Mouse (Mus musculus): Measurements from ENCODE around the gene A930033H14Rik. TPM values are rescaled to one million over a fixed set of nuclear protein-coding genes. Genes with fewer than 3 reads are reported as not detected.

The A930033H14Rik gene
- 1 to 10 TPM; 4.4 to 4.8 TPM for total RNA-seq (2021)
- long read RNA-seq, experiment 1, transcript A930033H14Rik-201 (2 exons, 2,969 nt) = major isoform, 5 of 8 reads
- long read RNA-seq, experiment 1, partial matches to known transcripts = 0 of 8 reads
- long read RNA-seq, experiment 1, other reads (novel, unspliced or antisense) = 3 of 8 reads
- long read RNA-seq, experiment 2, transcript A930033H14Rik-201 (2 exons, 2,969 nt) = major isoform, 14 of 15 reads
- long read RNA-seq, experiment 2, partial matches to known transcripts = 0 of 15 reads
- long read RNA-seq, experiment 2, other reads (novel, unspliced or antisense) = 1 of 15 reads

DNA sequence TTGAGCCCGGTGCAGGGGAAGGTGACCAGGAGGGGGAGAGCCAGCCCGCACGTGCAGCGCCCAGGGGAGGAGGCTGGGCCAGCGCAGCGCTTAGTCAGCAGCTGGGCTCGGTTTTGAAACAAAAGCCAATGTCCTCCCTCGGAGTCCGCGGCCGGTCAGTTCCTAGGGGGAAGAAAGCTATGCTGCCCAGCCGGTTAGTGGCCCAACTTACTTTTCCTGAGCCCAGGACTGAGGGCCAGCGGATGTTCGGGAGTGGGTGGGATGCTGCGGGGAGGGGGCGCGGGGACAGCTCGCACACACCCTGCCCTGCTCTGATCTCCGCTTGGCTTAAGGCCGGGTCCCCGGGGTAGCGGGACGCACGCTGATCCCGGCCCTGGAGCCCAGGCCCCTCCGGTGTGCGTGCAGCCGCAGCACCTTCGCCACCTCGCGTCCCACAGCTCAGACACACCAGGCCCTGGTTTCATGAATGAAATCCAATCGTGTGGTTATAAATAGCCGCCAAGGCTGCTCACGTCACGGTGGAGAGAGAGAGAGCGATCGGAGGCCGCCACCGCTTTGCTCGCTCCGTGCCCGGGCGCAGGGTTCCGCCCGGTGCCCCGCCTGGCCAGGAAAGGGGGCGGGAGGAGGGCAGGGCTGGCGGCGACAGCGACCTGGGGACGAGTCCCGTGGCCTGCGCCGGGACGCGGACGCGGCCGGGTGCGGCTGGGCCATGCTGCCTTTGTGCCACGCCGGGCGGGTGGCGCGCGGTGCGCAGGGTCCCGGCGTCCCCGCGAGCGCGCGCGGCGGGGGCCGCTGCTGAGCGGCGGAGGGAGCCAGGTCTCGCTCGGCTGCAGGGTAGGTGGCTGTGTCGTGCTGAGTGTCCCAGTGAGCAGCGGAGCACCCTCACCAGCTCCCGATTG, at the start of gene A930033H14Rik:
A930033H14Rik (minus strand) TSS at position 557 of the 899 bp plus-strand sequence.
- peak; percentile 90 for DNase-seq (ENCODE audit: low spot score)

DNA sequence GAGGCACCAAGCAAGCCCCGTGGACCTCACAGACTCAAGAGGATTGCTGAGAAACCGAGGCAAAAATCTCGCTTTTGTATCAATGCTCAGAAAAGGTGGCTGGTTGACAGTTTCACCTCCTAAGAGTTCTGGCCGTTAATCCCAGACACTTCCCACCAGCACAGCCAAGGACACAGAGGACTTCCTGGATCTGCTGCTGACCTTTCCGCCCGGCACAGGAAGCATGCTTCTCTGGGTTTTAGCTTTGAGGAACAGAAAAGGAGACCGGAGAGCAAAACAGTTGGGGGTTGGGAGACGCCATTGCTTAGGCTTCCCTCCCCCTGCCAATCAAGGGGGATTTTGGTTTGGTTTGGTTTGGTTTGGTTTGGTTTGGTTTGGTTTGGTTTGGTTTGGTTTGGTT, 47.0 kb upstream of the A930033H14Rik start:
- DNase-seq (ENCODE audit: low spot score) = no peak

DNA sequence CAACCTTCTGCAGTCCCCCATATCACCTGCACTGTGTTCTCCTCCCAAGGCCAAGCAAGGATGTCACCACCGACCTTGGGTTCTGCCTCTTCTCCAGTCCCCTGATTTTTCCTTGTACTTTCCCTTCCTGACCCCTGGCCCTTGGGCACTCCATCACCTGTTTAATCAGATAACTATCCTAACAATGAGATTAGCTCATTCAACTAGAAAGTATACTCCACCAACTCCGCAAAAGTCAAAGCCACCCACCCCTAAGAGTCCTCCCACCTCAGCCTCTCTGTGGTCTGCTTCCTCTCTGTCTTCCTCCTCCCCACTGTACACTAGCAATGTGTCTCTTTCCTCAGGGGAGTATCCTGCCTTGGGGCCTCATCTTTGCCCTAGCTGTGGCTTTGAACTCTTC, 46.3 kb upstream of the A930033H14Rik start:
- DNase-seq (ENCODE audit: low spot score) = no peak

DNA sequence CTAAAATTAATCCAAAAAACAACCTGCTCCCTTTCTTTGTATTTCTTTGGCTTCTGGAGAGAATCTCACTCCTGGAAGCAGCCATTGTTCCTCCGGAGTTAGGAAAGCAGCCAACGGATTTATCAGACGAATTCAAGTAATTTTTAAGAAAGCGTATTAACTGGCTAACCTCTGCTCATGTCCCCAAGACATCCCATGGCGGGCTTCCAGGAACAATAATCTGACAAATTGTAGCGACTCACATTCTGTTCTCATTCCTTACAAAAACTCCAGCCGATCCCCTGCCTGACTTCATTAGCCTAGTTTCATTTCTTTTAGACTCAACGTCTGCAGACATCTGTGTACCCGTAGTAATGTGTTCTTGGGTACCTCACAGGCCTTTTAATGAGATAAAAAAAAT, 45.7 kb upstream of the A930033H14Rik start:
- DNase-seq (ENCODE audit: low spot score) = peak; percentile 57

DNA sequence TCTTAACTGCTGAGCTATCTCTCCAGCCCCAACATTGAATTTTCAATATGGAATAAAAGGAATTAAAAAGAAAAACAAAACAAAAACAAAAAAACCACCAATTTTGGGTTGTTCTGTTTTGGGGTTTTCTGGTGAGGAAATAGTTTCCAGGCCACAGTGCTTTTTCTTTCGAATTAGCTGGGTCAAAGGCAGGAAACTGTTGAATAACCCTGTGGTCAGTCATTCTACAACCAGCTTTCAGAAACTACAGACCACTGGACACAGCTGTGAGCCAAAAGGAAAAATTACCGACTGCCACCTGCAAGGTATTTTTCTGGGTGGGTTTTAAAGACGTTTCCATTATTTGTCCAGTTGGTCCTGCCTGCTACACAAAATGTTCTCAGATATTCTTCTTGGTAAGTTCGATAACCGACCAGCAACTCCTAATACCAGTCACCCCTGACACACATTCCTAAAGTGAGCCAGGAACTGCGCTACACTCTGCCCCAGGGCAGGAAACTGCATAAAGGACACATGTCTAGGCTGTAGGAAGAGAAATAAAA, 44.8 kb upstream of the A930033H14Rik start:
- DNase-seq (ENCODE audit: low spot score) = no peak

DNA sequence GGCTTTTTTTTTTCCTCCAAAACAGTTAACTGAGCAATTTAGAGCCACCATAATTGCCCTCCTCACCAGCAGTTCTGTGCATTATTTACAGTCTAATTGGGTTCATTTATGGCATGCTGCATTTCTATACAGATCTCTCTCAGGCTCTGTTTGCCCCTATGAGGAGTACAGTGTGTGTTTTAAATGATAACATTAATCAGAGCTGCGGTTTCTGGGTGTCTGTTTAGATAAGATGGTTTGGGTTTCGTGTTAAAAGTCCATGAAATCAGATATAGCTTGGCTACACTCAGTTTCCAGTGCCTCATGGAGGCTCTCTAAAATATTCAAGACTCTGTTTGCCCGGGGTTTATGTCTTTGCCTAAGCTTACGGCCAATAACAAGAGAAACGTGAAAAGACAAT, 42.7 kb upstream of the A930033H14Rik start:
- no peak for DNase-seq (ENCODE audit: low spot score)

DNA sequence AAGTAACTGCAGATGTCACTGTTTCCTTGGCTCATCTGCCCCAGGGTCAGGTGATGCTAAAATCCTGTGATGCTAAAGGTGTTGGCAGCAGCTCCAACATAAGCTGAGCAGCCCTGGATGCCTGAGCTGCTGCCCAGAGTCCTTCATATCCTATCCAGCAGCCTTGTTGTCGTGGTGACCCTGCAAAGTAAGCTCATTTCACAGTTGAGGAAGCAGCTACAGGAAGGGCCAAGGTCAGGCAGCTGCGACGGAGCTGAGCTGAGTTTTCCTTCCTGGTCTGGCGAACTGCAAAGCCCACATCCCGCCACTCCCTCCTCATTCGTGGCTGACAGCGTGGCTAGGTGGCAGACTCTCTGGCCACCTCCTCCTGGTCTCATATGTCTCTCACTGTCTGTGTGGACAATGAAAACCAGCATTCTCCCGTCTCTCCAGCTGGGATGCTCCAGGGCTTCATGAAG, 41.5 kb upstream of the A930033H14Rik start:
- DNase-seq (ENCODE audit: low spot score) = peak; percentile 50

DNA sequence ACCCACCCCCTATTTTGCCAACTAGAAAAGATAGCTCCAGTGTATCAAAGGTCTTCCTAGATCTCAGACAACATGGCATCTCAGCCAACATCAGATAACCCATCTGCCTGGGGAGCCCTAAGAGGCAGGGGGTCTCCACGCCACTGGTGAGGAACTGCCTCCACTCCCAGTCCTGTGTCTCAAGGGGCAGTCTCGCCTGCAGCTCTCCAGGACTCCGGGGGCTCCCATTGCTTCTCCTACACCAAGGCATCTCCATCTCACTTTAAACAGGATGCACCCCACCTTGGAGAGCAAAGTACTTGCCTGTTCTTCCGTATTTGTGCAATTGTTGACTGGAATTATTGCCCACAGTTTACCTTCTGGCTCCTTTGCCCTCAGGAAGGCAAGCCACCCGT, 40.8 kb upstream of the A930033H14Rik start:
- no peak for DNase-seq (ENCODE audit: low spot score)

DNA sequence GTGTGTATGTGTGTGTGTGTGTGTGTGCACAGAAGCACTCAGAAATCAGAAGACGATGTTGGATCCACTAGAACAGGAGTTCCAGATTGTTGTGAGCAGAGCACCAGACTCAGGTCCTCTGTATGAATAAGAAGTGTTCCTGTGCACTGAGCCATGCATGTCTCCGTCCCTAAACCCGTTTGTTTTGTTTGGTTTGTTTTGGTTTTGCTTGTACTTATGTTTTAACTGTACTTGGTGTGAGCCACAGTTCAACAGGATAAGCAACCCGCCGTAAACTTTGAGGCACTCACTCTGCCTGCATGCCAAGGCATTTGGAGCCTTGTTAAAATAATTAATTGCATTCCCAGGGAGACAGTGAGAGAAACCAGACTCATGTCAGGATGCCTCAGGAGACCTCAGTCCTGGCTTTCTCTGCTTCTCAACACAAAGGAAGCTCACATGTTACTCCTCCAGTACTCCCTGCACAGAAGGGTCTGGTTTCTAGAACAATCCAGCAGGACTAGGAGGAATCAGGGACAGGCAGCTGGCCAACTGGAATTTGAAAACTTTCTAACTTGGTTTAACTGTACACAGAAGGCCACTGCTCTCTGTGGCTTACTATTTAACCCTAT, 40.3 kb upstream of the A930033H14Rik start:
- DNase-seq (ENCODE audit: low spot score) = no peak

DNA sequence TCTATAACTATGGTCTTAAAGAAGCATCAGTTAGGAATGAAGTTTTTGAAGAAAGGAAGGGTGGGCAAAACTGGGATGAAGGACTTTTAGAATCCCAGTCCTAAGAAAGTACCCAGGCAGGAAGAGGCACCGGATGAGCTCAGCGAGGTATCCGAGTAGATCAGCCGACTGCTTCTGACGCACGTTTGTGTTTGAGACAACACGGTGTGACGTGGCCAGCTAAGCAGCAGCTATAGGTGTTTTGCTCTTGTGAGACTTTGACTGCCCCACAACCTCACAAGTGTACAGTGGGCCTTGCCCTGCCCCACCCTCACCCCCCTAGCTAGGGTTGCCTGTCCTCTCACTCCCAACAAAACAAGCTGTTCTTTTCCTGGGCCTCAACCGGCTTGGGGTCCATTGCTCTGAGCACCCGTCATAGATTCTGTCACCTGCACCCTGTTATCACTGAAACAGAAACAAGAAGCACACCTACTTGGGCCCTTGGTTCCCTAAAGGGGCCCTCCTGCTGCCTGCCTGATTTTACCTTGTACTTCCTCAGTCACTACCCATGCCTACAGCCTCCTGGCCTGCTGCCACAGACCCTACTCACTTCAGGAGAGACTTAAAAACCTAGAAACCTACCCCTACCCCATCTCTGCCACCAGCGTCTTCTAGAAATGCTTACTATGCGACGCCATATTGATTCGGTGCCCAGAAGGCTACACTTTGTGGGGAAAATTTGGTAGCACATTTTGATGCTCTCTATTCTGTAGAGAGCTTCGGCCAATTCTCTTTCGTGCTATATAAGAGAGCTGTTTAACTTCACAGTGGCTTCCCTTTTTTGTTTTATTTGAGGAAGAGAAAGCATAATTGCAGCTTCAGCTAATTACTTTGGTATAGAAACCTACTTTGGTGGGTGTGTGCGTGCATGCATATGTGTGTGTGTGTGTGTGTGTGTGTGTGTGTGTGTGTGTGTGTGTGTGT, 39.5 kb upstream of the A930033H14Rik start:
- no peak for DNase-seq (ENCODE audit: low spot score)

DNA sequence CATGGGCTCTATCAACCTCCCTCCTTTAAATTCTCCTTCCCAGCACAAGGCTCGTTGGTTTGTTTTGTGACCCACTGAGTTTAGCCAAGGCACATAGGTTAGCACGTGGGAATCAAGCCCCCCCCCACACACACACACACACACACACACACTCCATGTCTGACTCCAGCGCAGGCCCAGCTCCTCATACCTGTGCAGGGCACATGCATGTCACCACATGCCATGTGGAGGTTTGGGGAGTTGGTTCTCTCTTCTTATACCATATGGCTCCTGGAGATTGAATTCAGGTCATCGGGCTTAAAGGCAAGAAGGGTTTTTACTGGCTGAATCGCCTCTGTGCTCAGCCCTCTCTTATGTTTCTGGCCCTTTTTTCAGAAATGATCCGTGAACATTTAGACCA, 38.4 kb upstream of the A930033H14Rik start:
- DNase-seq (ENCODE audit: low spot score) = no peak

DNA sequence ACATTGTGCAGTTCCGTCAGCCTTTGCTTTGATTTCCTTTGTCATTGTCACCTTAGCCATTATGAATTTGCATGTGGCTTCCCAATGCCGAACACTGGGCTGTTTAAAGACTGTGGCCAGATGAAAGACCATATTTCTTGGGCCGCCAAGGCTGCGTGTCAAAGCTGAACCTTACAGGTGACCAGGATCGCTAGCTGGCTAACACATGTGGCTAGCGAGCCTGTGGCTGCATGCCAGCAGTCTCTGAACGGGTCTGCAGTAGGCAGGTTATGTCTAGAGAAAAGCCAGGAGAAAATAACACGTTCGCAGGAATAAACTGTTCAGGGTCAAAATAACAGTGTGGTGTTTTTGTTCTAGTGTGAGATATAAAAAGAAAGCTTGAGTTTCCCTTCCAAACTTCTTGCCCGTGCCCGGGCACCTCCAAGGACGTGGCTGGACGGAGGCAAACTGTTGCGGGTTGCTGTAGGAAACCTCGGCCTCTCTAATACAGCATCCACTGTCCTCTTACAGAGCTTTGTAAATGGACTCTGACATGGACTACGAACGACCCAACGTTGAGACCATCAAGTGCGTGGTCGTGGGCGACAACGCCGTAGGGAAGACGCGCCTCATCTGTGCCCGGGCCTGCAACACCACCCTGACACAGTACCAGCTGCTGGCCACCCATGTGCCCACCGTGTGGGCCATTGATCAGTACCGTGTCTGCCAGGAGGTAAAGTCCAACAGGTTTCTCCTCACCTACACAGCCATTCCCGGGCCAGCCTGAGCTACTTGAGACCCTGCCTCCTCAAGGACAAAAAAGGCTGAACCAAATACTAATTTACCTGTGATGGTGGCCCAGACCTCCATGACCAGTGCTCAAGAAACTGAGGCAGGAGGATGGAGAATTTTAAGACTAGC, 35.6 kb upstream of the A930033H14Rik start:
- no peak for DNase-seq (ENCODE audit: low spot score)

DNA sequence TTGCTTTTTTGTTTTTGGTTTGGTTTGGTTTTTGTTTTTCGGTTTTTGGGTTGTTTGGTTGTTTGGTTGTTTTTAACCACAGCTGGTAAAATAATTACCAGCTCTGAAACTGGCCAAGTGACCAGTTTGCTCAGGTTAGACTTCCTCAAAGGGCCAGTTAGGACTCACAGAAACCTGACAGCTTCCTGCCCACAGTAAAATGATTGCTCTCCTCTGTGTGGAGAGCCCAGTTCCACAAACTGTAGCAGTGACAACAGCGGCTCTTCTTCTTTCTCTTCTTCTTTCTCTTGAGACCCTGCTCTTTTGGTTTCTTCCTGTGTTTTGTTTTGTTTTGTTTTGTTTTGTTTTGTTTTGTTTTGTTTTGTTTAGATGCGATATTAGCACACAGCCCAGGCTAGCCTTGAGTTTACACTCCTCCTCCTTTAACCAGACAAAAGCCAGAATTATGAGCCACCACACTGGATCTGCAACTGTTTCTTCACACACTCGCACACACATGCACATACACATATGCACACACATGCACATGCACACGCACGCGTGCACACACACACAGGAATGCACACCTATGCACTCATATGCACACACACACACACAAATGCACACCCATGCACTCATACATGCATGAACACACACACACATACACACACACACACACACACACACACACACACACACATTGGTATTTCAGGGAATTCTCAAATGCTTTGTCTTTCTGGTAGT, 34.6 kb upstream of the A930033H14Rik start:
- no peak for DNase-seq (ENCODE audit: low spot score)

DNA sequence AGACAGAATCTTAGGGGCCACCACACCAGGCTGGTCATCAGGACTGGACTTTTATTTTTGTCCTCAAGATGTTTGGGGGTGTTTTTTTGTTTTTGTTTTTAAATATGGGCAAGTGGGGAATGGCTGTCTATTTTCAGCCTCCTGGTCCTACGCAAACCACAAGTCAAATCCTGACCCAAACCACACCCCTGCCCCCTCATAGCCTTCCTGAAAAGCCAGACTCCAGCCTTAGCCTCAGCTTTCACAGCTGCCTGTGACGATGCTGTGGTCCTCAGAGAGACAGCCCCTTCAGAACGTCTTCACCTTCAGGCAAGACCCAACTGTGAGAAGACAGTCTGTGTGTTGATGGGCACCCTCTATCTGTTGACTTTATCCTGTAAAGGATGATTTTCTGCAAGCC, 33.9 kb upstream of the A930033H14Rik start:
- no peak for DNase-seq (ENCODE audit: low spot score)

DNA sequence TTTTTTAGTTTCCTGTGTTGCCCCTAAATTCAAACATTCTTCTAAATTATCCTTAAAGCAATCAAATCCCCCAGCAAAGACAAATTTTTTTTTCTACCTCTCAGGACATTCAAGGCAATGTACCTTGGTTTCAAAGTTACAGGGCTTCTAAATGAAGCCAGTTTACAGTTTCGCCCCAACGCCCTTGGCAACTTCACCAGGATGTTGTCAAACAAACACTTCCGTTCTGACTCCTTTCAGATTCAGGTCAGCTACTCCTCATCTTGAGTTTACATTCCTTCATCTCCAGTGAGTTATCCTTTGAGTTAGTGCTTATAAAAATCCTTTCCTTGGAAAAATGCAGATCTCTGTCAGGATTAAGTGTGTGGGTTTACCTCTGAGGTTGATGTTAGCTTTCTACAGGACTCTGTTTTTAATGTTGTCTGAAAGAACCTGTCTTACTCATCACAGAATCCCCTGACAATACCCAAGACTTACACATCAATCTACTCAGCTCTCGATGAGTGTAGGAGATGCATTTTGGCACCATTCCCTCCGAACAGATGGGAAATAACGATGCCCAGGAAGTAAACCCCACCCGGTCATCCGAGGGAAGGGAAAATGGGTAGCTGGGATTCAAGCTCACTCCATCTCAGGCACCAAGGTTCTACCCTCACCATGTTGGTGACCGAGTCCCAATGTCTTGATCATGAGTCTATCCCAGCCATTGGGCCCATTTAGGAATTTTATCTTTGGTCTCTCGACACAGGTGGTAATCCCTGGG, 33.2 kb upstream of the A930033H14Rik start:
- no peak for DNase-seq (ENCODE audit: low spot score)

DNA sequence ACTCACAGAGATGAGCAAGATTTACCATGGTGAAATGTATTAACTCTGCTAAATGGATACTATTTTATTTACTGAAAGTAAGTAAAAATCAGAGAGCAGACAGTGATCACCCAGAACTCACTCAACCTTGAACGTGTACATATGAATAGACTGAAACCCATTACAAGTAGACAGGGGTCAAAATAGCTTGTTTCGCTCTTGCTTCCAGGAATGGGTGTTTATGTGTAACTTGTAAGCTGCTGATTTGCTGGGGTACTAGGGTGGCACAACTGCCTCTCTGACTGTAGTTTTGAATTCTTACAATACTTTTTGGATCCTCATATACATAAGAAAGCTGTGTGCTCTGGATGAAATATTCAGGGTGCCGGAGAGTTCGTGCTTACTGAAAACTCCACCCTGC, 32.3 kb upstream of the A930033H14Rik start:
- DNase-seq (ENCODE audit: low spot score) = no peak

DNA sequence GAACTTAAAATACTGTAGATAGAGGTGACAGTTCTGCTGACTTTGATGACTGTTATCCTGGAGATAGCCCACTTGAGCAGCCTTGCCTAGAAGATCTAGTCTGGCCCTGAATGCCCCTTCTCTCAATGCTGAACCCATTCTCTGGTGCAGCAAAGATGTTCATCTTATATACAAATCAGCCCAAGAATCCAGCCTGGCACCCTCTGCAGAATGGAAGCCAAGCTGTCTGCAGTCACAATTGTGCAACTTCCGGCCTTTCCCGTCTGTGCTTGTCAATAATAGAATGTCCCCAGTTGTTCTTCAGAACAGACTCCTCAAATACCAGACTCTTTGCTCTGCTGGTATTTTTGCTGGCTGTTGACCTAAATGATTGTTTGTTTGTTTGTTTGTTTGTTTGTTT, 27.6 kb upstream of the A930033H14Rik start:
- DNase-seq (ENCODE audit: low spot score) = peak; percentile 42

DNA sequence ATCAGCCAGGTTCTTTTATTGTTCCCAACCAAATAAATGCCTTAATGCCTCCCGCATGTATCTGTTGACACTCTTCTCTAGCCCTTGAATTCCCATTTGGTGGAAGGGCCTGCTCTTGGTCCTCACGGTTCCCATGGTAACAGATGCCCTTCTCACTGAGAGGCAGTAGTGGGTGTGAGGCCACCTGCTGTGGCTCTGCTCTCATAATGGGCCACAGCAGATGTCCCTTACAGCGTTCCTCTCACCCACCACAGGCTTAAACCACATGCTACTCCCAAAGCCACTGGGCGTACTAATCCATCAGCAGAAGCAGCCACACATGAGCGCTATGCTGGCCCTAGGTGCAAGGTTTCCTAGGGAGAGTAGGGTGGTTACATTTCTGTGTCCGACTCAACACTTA, 25.4 kb upstream of the A930033H14Rik start:
- no peak for DNase-seq (ENCODE audit: low spot score)
